38 mouse cellular contexts compared by ENCODE assay signal in genomic region chr6:116440849-116441248, GRCm38 (mm10). TPM values are rescaled to one million over a fixed set of nuclear protein-coding genes. Genes with fewer than 3 reads are reported as not detected.
DNase-seq lines count a peak whose midpoint lies in the region; ATAC-seq and TF ChIP-seq lines count a peak whose summit lies in the region.
"Had no signal": no experiment of that assay in that cellular context is flagged by ENCODE, and none has a peak within 500 bp of the region (broad histone marks: within the 10 kb centered on the region; RNA-seq: fewer than 3 reads in every experiment).

No protein-coding gene starts in this region.

- peaks cover 0 to 9% of the 10 kb centered on the region in 2 experiments; a peak in 2 of 4 replicates for H3K36me3 ChIP-seq in MEL (ENCODE audit: control insufficient read depth in 1 of 2, insufficient read depth in 2 of 2, low read length in 2 of 2)
- H3K36me3 ChIP-seq in heart, embryonic 12.5 days = no peaks in the 10 kb centered on the region
- H3K36me3 ChIP-seq in heart, postnatal 0 days (replicated peaks; ENCODE audit: control insufficient read depth, insufficient read depth, low read length) = no peaks in the 10 kb centered on the region
- H3K36me3 ChIP-seq: embryonic facial prominence, embryonic 12.5 days; forebrain, embryonic 10.5 days; hindbrain, embryonic 12.5 days; neural tube, embryonic 15.5 days had no signal

- no peak for TF ChIP-seq RAD21 in MEL (IDR thresholded peaks at IDR 0.05; ENCODE audit: low read depth, low read length)

- peak in 1 of 2 experiments; percentile 57; a peak in 1 of 4 replicates for TF ChIP-seq EP300 in MEL (IDR thresholded peaks at IDR 0.05; ENCODE audit: low read depth in 1 of 2, low read length in 2 of 2)
- peak; percentile 96 for TF ChIP-seq EP300 in heart, postnatal 0 days (IDR thresholded peaks at IDR 0.05; ENCODE audit: low read depth)

- H3K27ac ChIP-seq in MEL (ENCODE audit: control insufficient read depth, low read depth, low read length) = no peak overlapping the region
- H3K27ac ChIP-seq in heart, embryonic 12.5 days (ENCODE audit: poor library complexity, severe bottlenecking) = peak overlapping the region; percentile 83
- peak overlapping the region; percentile 85 for H3K27ac ChIP-seq in heart, postnatal 0 days (ENCODE audit: low read depth)
- H3K27ac ChIP-seq: embryonic facial prominence, embryonic 12.5 days; forebrain, embryonic 10.5 days; hindbrain, embryonic 12.5 days; hindbrain, postnatal 0 days; macrophage; neural tube, embryonic 15.5 days had no signal

- ATAC-seq in heart, embryonic 12.5 days (ENCODE audit: insufficient number of reproducible peaks, low FRiP score) = peak; percentile 68; the same call in 1 of the 2 replicates
- ATAC-seq in heart, postnatal 0 days (ENCODE audit: insufficient read depth, low read depth) = peak; percentile 96
- ATAC-seq: forebrain, postnatal 0 days; hindbrain, postnatal 0 days; intestine, embryonic 16.5 days; lung, postnatal 0 days had no signal

- 25% methylated on average over 4 of the region's 4 CpGs for WGBS in heart, embryonic 12.5 days
- WGBS in heart, postnatal 0 days = 26% methylated on average over 4 of the region's 4 CpGs

- no peaks in the 10 kb centered on the region for H3K9me3 ChIP-seq in MEL (replicated peaks; ENCODE audit: insufficient read depth, low read length)
- H3K9me3 ChIP-seq in heart, embryonic 12.5 days (replicated peaks) = no peaks in the 10 kb centered on the region
- H3K9me3 ChIP-seq in heart, postnatal 0 days (replicated peaks; ENCODE audit: control insufficient read depth, low read length) = no peaks in the 10 kb centered on the region
- H3K9me3 ChIP-seq: embryonic facial prominence, embryonic 12.5 days; forebrain, embryonic 10.5 days; hindbrain, embryonic 12.5 days; neural tube, embryonic 15.5 days had no signal

- TF ChIP-seq CTCF in MEL (IDR thresholded peaks at IDR 0.05 in 2 of 3, conservative IDR thresholded peaks at IDR 0.05 in 1 of 3; ENCODE audit: control insufficient read depth in 1 of 3, insufficient read depth in 1 of 3, low read depth in 2 of 3, low read length in 3 of 3, poor library complexity in 1 of 3, severe bottlenecking in 1 of 3) = no peak
- TF ChIP-seq CTCF in heart, postnatal 0 days (IDR thresholded peaks at IDR 0.05; ENCODE audit: low read depth) = no peak

- no peak overlapping the region for H3K9ac ChIP-seq in MEL (ENCODE audit: control insufficient read depth, low read depth, low read length, poor library complexity, severe bottlenecking)
- H3K9ac ChIP-seq in heart, embryonic 12.5 days = no peak overlapping the region
- no peak overlapping the region for H3K9ac ChIP-seq in heart, postnatal 0 days (replicated peaks; ENCODE audit: low read depth, low read length)
- H3K9ac ChIP-seq: embryonic facial prominence, embryonic 12.5 days; forebrain, postnatal 0 days; hindbrain, embryonic 12.5 days; neural tube, embryonic 15.5 days had no signal

- peak overlapping the region; percentile 13 for H3K4me2 ChIP-seq in heart, embryonic 12.5 days
- H3K4me2 ChIP-seq in heart, postnatal 0 days (ENCODE audit: low read depth, low read length) = no peak overlapping the region
- H3K4me2 ChIP-seq: embryonic facial prominence, embryonic 12.5 days; hindbrain, embryonic 12.5 days; neural tube, embryonic 15.5 days had no signal

- DNase-seq in heart, adult 18-20 months = peak; percentile 46 to 72
- no peak for DNase-seq in heart, postnatal 25 days (ENCODE audit: low spot score)
- no peak for DNase-seq in MEL (ENCODE audit: low read depth, low spot score)
- peak; percentile 69 for DNase-seq in heart, postnatal 0 days (ENCODE audit: low spot score)
- DNase-seq in ovary, postnatal 10 days (ENCODE audit: low spot score) = no peak
- DNase-seq in urinary bladder, adult 18-20 months (ENCODE audit: low spot score in 2 of 2) = no peak
- DNase-seq in lung, postnatal 14 days = no peak
- DNase-seq: adrenal gland, postnatal 25 days; cerebellum, adult 11-12 months; cerebellum, adult 9-11 months; embryo, embryonic 11 days; forebrain, postnatal 0 days; gastrocnemius, postnatal 10 days; kidney, adult 8-10 months; kidney, postnatal 10 days; liver; lung, adult 18-20 months; midbrain, embryonic 14.5 days; right cerebral cortex, adult 18-20 months; spleen, adult 18-20 months; thymus, postnatal 14 days had no signal

- H3K27me3 ChIP-seq in MEL (ENCODE audit: control insufficient read depth in 1 of 2, insufficient read depth in 2 of 2, low read length in 2 of 2) = no peaks in the 10 kb centered on the region
- H3K27me3 ChIP-seq in heart, embryonic 12.5 days (replicated peaks) = no peaks in the 10 kb centered on the region
- no peaks in the 10 kb centered on the region for H3K27me3 ChIP-seq in heart, postnatal 0 days (ENCODE audit: control insufficient read depth, insufficient read depth, low read length)
- H3K27me3 ChIP-seq: embryonic facial prominence, embryonic 12.5 days; hindbrain, embryonic 12.5 days; neural tube, embryonic 15.5 days had no signal

- H3K4me3 ChIP-seq in MEL (ENCODE audit: control insufficient read depth in 1 of 2, insufficient read depth in 1 of 2, low read depth in 2 of 2, low read length in 2 of 2) = no peak overlapping the region
- H3K4me3 ChIP-seq in heart, embryonic 12.5 days = no peak overlapping the region
- H3K4me3 ChIP-seq in heart, postnatal 0 days (ENCODE audit: low read depth, low read length) = no peak overlapping the region
- H3K4me3 ChIP-seq: embryonic facial prominence, embryonic 12.5 days; forebrain, embryonic 10.5 days; hindbrain, embryonic 12.5 days; neural tube, embryonic 15.5 days had no signal

- intact Hi-C loops in heart, postnatal 25 days (cut with DNase I) = no loop called here

- no peak for TF ChIP-seq POLR2A in MEL (IDR thresholded peaks at IDR 0.05; ENCODE audit: control insufficient read depth in 1 of 2, insufficient read depth in 1 of 2, low read depth in 1 of 2, low read length in 2 of 2, poor library complexity in 1 of 2)

- H3K79me2 ChIP-seq in MEL (ENCODE audit: control insufficient read depth, insufficient read depth, low read length, poor library complexity) = no peaks in the 10 kb centered on the region

- peaks cover 7 to 8% of the 10 kb centered on the region in 2 experiments; a peak in 3 of 4 replicates for H3K4me1 ChIP-seq in MEL (ENCODE audit: control insufficient read depth in 1 of 2, insufficient read depth in 2 of 2, low read length in 2 of 2)
- H3K4me1 ChIP-seq in heart, embryonic 12.5 days (replicated peaks) = peaks cover 19% of the 10 kb centered on the region
- H3K4me1 ChIP-seq in heart, postnatal 0 days (ENCODE audit: control insufficient read depth, insufficient read depth) = peaks cover 10% of the 10 kb centered on the region
- H3K4me1 ChIP-seq: embryonic facial prominence, embryonic 12.5 days; forebrain, embryonic 10.5 days; hindbrain, embryonic 12.5 days; neural tube, embryonic 15.5 days had no signal

TF ChIP-seq in MEL, 35 proteins besides CTCF, POLR2A, EP300 and RAD21:
- peak; percentile 62 for TF ChIP-seq GATA1 (IDR thresholded peaks at IDR 0.05; ENCODE audit: low read depth, low read length)
- TF ChIP-seq USF2 (IDR thresholded peaks at IDR 0.05; ENCODE audit: borderline replicate concordance in 1 of 2, insufficient read depth in 1 of 2, low read depth in 1 of 2, low read length in 2 of 2) = 0 out of 4 replicates have a peak, but pooled peaks of 1 of the 2 experiments have one; percentile 27
- TF ChIP-seq ZC3H11A (IDR thresholded peaks at IDR 0.05; ENCODE audit: low read depth, low read length) = peak; percentile 2; the same call in 1 of the 2 replicates
- no peak for TF ChIP-seq HCFC1 (IDR thresholded peaks at IDR 0.05; ENCODE audit: low read depth, low read length)
- peak; percentile 81 for TF ChIP-seq USF1 (IDR thresholded peaks at IDR 0.05; ENCODE audit: low read depth, low read length)
- peak; percentile 69; the same call in 1 of the 2 replicates for TF ChIP-seq BHLHE40 (IDR thresholded peaks at IDR 0.05; ENCODE audit: borderline replicate concordance, low read depth, low read length)
- TF ChIP-seq MEF2A (IDR thresholded peaks at IDR 0.05; ENCODE audit: extremely low read depth, insufficient replicate concordance, low read depth, low read length, poor library complexity, severe bottlenecking) = peak; percentile 95
- no peak for TF ChIP-seq MAZ (IDR thresholded peaks at IDR 0.05; ENCODE audit: low read depth, low read length)
- TF ChIP-seq ETS1 (IDR thresholded peaks at IDR 0.05; ENCODE audit: low read depth, low read length) = peak; percentile 56

RNA-seq across cellular contexts. Expression of gene Alox5, which starts 20.1 kb away (rescaled TPM):
- 10 to 100 TPM; 11.8 to 13.9 TPM for total RNA-seq in heart, adult 18-20 months (2021)
- 10 to 100 TPM in 1 of 2 experiments, 1 to 10 TPM in 1; 8.7 to 10.3 TPM for total RNA-seq in heart, postnatal 25 days (2021)
- total RNA-seq in MEL (2012; rRNA removed) = 1.1 and 1.6 TPM in 2 replicates
- polyA plus RNA-seq in MEL (2012; ENCODE audit: insufficient read depth in 1 of 2, insufficient read length in 2 of 2, low read depth in 1 of 2, low replicate concordance in 2 of 2, missing spikeins in 1 of 2) = 1 to 10 TPM in 1 of 2 experiments, not detected in 1; 5.7 TPM
- polyA plus RNA-seq in heart, embryonic 12.5 days (2016; fragmentation: Nextera tagmentation; extraction: Ambion mirVana) = 2.6 and 2.7 TPM in 2 replicates
- 5.6 and 14.1 TPM in 2 replicates for total RNA-seq in heart, postnatal 0 days (2014; rRNA removed; ENCODE audit: low replicate concordance)
- polyA plus RNA-seq in heart, postnatal 0 days (2015; fragmentation: Nextera tagmentation; extraction: Ambion mirVana) = 3.9 and 4.5 TPM in 2 replicates

RNA-seq across cellular contexts. Expression of gene Olfr211, which starts 48.0 kb away (rescaled TPM):
- not detected for total RNA-seq in heart, adult 18-20 months (2021)
- total RNA-seq in heart, postnatal 25 days (2021) = not detected
- not detected in 2 replicates for total RNA-seq in MEL (2012; rRNA removed)
- polyA plus RNA-seq in MEL (2012; ENCODE audit: insufficient read depth in 1 of 2, insufficient read length in 2 of 2, low read depth in 1 of 2, low replicate concordance in 2 of 2, missing spikeins in 1 of 2) = not detected
- polyA plus RNA-seq in heart, embryonic 12.5 days (2016; fragmentation: Nextera tagmentation; extraction: Ambion mirVana) = not detected in 2 replicates
- total RNA-seq in heart, postnatal 0 days (2014; rRNA removed; ENCODE audit: low replicate concordance) = not detected in 2 replicates
- polyA plus RNA-seq in heart, postnatal 0 days (2015; fragmentation: Nextera tagmentation; extraction: Ambion mirVana) = not detected in 2 replicates
- total RNA-seq: adrenal gland, adult 18-20 months; adrenal gland, postnatal 25 days; forebrain, postnatal 0 days; gastrocnemius, postnatal 10 days; hindbrain, postnatal 0 days; left cerebral cortex, adult 18-20 months; left cerebral cortex, postnatal 14 days; monocyte, adult 5-6 weeks had no signal
- polyA plus RNA-seq: embryonic facial prominence, embryonic 12.5 days; forebrain, embryonic 10.5 days; forebrain, postnatal 0 days; gonadal fat pad, adult 2 months; hindbrain, embryonic 12.5 days; hindbrain, postnatal 0 days; intestine, embryonic 16.5 days; large intestine, adult 2 months; limb, embryonic 11.5 days; lung, postnatal 0 days; macrophage; midbrain, embryonic 14.5 days; neural tube, embryonic 15.5 days; stomach, embryonic 16.5 days had no signal

Comparison
In these comparisons a context has a peak if more than half of its experiments do, and no peak if none do; other contexts are left out.
1. DNase-seq: peak in heart, adult 18-20 months (2 of 2) and heart, postnatal 0 days (single experiment); none in heart, postnatal 25 days (single experiment), MEL (single experiment), ovary, postnatal 10 days (single experiment), urinary bladder, adult 18-20 months (0 of 2) and lung, postnatal 14 days (single experiment).